Mouse (Mus musculus): Measurements from ENCODE around the gene Arhgap15. TPM values are rescaled to one million over a fixed set of nuclear protein-coding genes. Genes with fewer than 3 reads are reported as not detected.
A peak's percentile ranks its signal among the peaks of the same experiment; 100 is the strongest.

The Arhgap15 gene
- polyA plus RNA-seq, 1 experiment from 2014 or later: 75.6 TPM

- DNase-seq (ENCODE audit: low spot score): no peak
These were observed 33.5 kb downstream of the Arhgap15 start for GRCm38 (mm10) chr2:43782157-43782556.

- no peak for DNase-seq (ENCODE audit: low spot score)
These were observed 35.4 kb downstream of the Arhgap15 start for GRCm38 (mm10) chr2:43783759-43784735.

- no peak for DNase-seq (ENCODE audit: low spot score)
These were observed 37.5 kb downstream of the Arhgap15 start for GRCm38 (mm10) chr2:43786101-43786500.

- DNase-seq (ENCODE audit: low spot score): peak; percentile 17
These were observed 38.5 kb downstream of the Arhgap15 start for GRCm38 (mm10) chr2:43787141-43787540.

GRCm38 (mm10) chr2:43788484-43788883 lies 39.9 kb downstream of the Arhgap15 start:
- DNase-seq (ENCODE audit: low spot score): no peak

GRCm38 (mm10) chr2:43790049-43790693 lies 41.5 kb downstream of the Arhgap15 start:
- no peak for DNase-seq (ENCODE audit: low spot score)

GRCm38 (mm10) chr2:43791575-43791974 lies 43.0 kb downstream of the Arhgap15 start:
- DNase-seq (ENCODE audit: low spot score): no peak

GRCm38 (mm10) chr2:43793105-43793504 lies 44.5 kb downstream of the Arhgap15 start:
- no peak for DNase-seq (ENCODE audit: low spot score)

GRCm38 (mm10) chr2:43794700-43795099 lies 46.1 kb downstream of the Arhgap15 start:
- no peak for DNase-seq (ENCODE audit: low spot score)

GRCm38 (mm10) chr2:43796448-43796847 lies 47.8 kb downstream of the Arhgap15 start:
- no peak for DNase-seq (ENCODE audit: low spot score)

GRCm38 (mm10) chr2:43805960-43806744 lies 57.5 kb downstream of the Arhgap15 start:
- DNase-seq (ENCODE audit: low spot score): no peak

GRCm38 (mm10) chr2:43815896-43816787 lies 67.5 kb downstream of the Arhgap15 start:
- DNase-seq (ENCODE audit: low spot score): no peak

- DNase-seq (ENCODE audit: low spot score): no peak
These were observed 68.4 kb downstream of the Arhgap15 start for GRCm38 (mm10) chr2:43816788-43817581.

- no peak for DNase-seq (ENCODE audit: low spot score)
These were observed 87.3 kb downstream of the Arhgap15 start for GRCm38 (mm10) chr2:43835931-43836330.

GRCm38 (mm10) chr2:43841644-43842043 lies 93.0 kb downstream of the Arhgap15 start:
- DNase-seq (ENCODE audit: low spot score): no peak

GRCm38 (mm10) chr2:43851195-43851594 lies 102.6 kb downstream of the Arhgap15 start:
- DNase-seq (ENCODE audit: low spot score): no peak

GRCm38 (mm10) chr2:43862709-43863108 lies 114.1 kb downstream of the Arhgap15 start:
- no peak for DNase-seq (ENCODE audit: low spot score)

- DNase-seq (ENCODE audit: low spot score): peak; percentile 74
These were observed 153.9 kb downstream of the Arhgap15 start for GRCm38 (mm10) chr2:43902403-43902973.

GRCm38 (mm10) chr2:43907496-43907895 lies 158.9 kb downstream of the Arhgap15 start:
- DNase-seq (ENCODE audit: low spot score): no peak
